Mouse (Mus musculus) limb, embryonic 13.5 days (tissue): ENCODE measurements around the gene Olfr876. TPM values are rescaled to one million over a fixed set of nuclear protein-coding genes. Genes with fewer than 3 reads are reported as not detected.

Experiments used
- ATAC-seq: fragments of 200-750 bp; cut with Nextera tagmentation; 2 replicates; pipeline ENCODE4 v1.8.0; 2017; ENCODE audit warnings: low read depth, moderate number of reproducible peaks, moderate TSS enrichment; ENCODE audit not compliant: low FRiP score
- H3K27ac ChIP-seq: fragments of 300-500 bp; sonication (generic); 2 replicates; pipeline ENCODE4 v1.5.1; 2015; ENCODE audit warnings: inconsistent platforms, mild to moderate bottlenecking, moderate library complexity
- H3K27me3 ChIP-seq: fragments of 300-500 bp; sonication (generic); 2 replicates; pipeline ENCODE4 v1.6.1; 2015; ENCODE audit warnings: mild to moderate bottlenecking, inconsistent platforms
- H3K36me3 ChIP-seq: fragments of 300-500 bp; sonication (generic); 2 replicates; pipeline ENCODE4 v1.6.1; 2015; ENCODE audit warnings: inconsistent platforms, mild to moderate bottlenecking, moderate library complexity
- H3K4me1 ChIP-seq: fragments of 300-500 bp; sonication (generic); 2 replicates; pipeline ENCODE4 v1.6.1; 2015; ENCODE audit warnings: inconsistent platforms
- H3K4me2 ChIP-seq: fragments of 300-500 bp; sonication (generic); replicated peaks from 2 replicates; pipeline ENCODE4 v1.6.1; 2015; ENCODE audit warnings: inconsistent platforms, mild to moderate bottlenecking, moderate library complexity
- H3K4me3 ChIP-seq: fragments of 300-500 bp; sonication (generic); 2 replicates; pipeline ENCODE4 v1.5.1; 2015; ENCODE audit warnings: moderate library complexity, mild to moderate bottlenecking, inconsistent platforms
- H3K9ac ChIP-seq: fragments of 300-500 bp; sonication (generic); 2 replicates; pipeline ENCODE4 v1.6.1; 2015; ENCODE audit warnings: mild to moderate bottlenecking, inconsistent platforms
- H3K9me3 ChIP-seq: fragments of 300-500 bp; sonication (generic); 2 replicates; pipeline ENCODE4 v1.6.1; 2016; ENCODE audit warnings: inconsistent platforms
- WGBS: fragments of 180-500 bp; shearing (Covaris S2); methylation state at CpG from one replicate; pipeline ENCODE4 v1.1.7; 2015; 5-methylcytosine and 5-hydroxymethylcytosine counted together
- polyA plus RNA-seq: library from polyadenylated mRNA; unstranded; fragments of >200 nt; fragmentation: Nextera tagmentation; extraction: Ambion mirVana; gene quantifications from 2 replicates; pipeline ENCODE4 v1.2.1, GENCODE M21; 2015

Gene Olfr876
- polyA plus RNA-seq, 1 experiment from 2014 or later, result not detected

GRCm38 (mm10) chr9:37814696-37815095, 11.9 kb downstream of the Olfr876 start:
- no peaks in the 10 kb centered on the region for H3K27me3 ChIP-seq
- no peak overlapping the region for H3K4me2 ChIP-seq
- no peaks in the 10 kb centered on the region for H3K4me1 ChIP-seq
- no peaks in the 10 kb centered on the region for H3K36me3 ChIP-seq
- H3K27ac ChIP-seq, result no peak overlapping the region
- H3K4me3 ChIP-seq, result no peak overlapping the region
- no peak for ATAC-seq
- 88% methylated on average over 3 of the region's 3 CpGs for WGBS
- H3K9ac ChIP-seq, result no peak overlapping the region
- H3K9me3 ChIP-seq, result no peaks in the 10 kb centered on the region

GRCm38 (mm10) chr9:37829881-37830280, 27.1 kb downstream of the Olfr876 start:
- ATAC-seq, result no peak
- H3K27ac ChIP-seq, result no peak overlapping the region
- no peaks in the 10 kb centered on the region for H3K36me3 ChIP-seq
- no peak overlapping the region for H3K4me3 ChIP-seq
- no peak overlapping the region for H3K4me2 ChIP-seq
- H3K9me3 ChIP-seq, result no peaks in the 10 kb centered on the region
- no peaks in the 10 kb centered on the region for H3K4me1 ChIP-seq
- no peaks in the 10 kb centered on the region for H3K27me3 ChIP-seq
- H3K9ac ChIP-seq, result no peak overlapping the region

GRCm38 (mm10) chr9:37833341-37833740, 30.5 kb downstream of the Olfr876 start:
- H3K4me3 ChIP-seq, result no peak overlapping the region
- 82% methylated on average over 1 of the region's 1 CpGs for WGBS
- H3K4me1 ChIP-seq, result no peaks in the 10 kb centered on the region
- no peaks in the 10 kb centered on the region for H3K27me3 ChIP-seq
- H3K4me2 ChIP-seq, result no peak overlapping the region
- no peak overlapping the region for H3K9ac ChIP-seq
- H3K36me3 ChIP-seq, result no peaks in the 10 kb centered on the region
- H3K9me3 ChIP-seq, result no peaks in the 10 kb centered on the region
- H3K27ac ChIP-seq, result no peak overlapping the region
- ATAC-seq, result no peak

GRCm38 (mm10) chr9:37849267-37849666, 46.4 kb downstream of the Olfr876 start:
- Histone ChIP-seq H3K4me2 (no peak overlapping the region), H3K9me3 (0 out of 2 replicates have a peak, but pooled peaks cover 3% of the 10 kb centered on the region), H3K27ac (no peak overlapping the region), H3K4me3 (no peak overlapping the region), H3K4me1 (no peaks in the 10 kb centered on the region), H3K9ac (no peak overlapping the region), H3K36me3 (no peaks in the 10 kb centered on the region), H3K27me3 (no peaks in the 10 kb centered on the region)
- ATAC-seq, result no peak
- 82% methylated on average over 2 of the region's 2 CpGs for WGBS

GRCm38 (mm10) chr9:37853969-37854368, 51.1 kb downstream of the Olfr876 start, which contains the start of gene Olfr877:
Olfr877 (plus strand) TSS chr9:37854269.
- Histone ChIP-seq H3K36me3 (no peaks in the 10 kb centered on the region), H3K9ac (no peak within 1 kb of the TSS), H3K27me3 (no peaks in the 10 kb centered on the region), H3K27ac (no peak within 1 kb of the TSS), H3K4me3 (no peak within 1 kb of the TSS), H3K4me2 (no peak within 1 kb of the TSS), H3K9me3 (0 out of 2 replicates have a peak, but pooled peaks cover 3% of the 10 kb centered on the region), H3K4me1 (no peaks in the 10 kb centered on the region)
- no peak for ATAC-seq
- 81% methylated on average over 4 of the region's 4 CpGs for WGBS

Other genes starting within 250 kb of the Olfr876 start
- 6.7 and 7.8 TPM in 2 replicates for gene Siae, start 247.3 kb upstream of the Olfr876 start, polyA plus RNA-seq
- gene Spa17, start 189.3 kb upstream of the Olfr876 start, polyA plus RNA-seq, result 5.1 and 6.0 TPM in 2 replicates
- 186 and 190 TPM in 2 replicates for gene Tbrg1, start 145.7 kb upstream of the Olfr876 start, polyA plus RNA-seq
- gene Panx3, start 133.8 kb upstream of the Olfr876 start, polyA plus RNA-seq, result 9.0 and 17.4 TPM in 2 replicates
- gene Olfr160, start 86.8 kb upstream of the Olfr876 start, polyA plus RNA-seq, result not detected in 2 replicates
- 0.15 TPM in 1 of 2 replicates, not detected in the other for gene Olfr874, start 57.9 kb upstream of the Olfr876 start, polyA plus RNA-seq
- gene Olfr875, start 31.2 kb upstream of the Olfr876 start, polyA plus RNA-seq, result not detected in 2 replicates
- gene Olfr877, start 51.2 kb downstream of the Olfr876 start, polyA plus RNA-seq, result not detected in 2 replicates
- gene Olfr145, start 93.7 kb downstream of the Olfr876 start, polyA plus RNA-seq, result not detected in 2 replicates
- gene Olfr878, start 114.8 kb downstream of the Olfr876 start, polyA plus RNA-seq, result not detected in 2 replicates
- not detected in 2 replicates for gene Olfr881, start 188.8 kb downstream of the Olfr876 start, polyA plus RNA-seq
- not detected in 2 replicates for gene Olfr883, start 222.8 kb downstream of the Olfr876 start, polyA plus RNA-seq
- gene Olfr884, start 243.5 kb downstream of the Olfr876 start, polyA plus RNA-seq, result not detected in 2 replicates